Mouse (Mus musculus): Measurements from ENCODE around the gene Tmem253. TPM values are rescaled to one million over a fixed set of nuclear protein-coding genes. Genes with fewer than 3 reads are reported as not detected.
"Not testable (repeated sequence)": the region's sequence is repeated elsewhere in the genome, so short reads cannot be mapped to it uniquely, and the experiment has no call there.

Gene Tmem253
- polyA plus RNA-seq, 1 experiment from 2014 or later: 0.26 TPM

- no peak for ATAC-seq (ENCODE audit: borderline replicate concordance, extremely low read depth, low FRiP score, low TSS enrichment)
- WGBS: 76% methylated on average over 4 of the region's 4 CpGs
Measured at GRCm38 (mm10) chr14:52026342-52026741, 10.9 kb downstream of the Tmem253 start.

GRCm38 (mm10) chr14:52035926-52036325 lies 20.5 kb downstream of the Tmem253 start:
- no peak for ATAC-seq (ENCODE audit: borderline replicate concordance, extremely low read depth, low FRiP score, low TSS enrichment)
- Histone ChIP-seq H3K9me3 (no peaks in the 10 kb centered on the region), H3K4me2 (no peak overlapping the region), H3K4me1 (no peaks in the 10 kb centered on the region), H3K4me3 (no peak overlapping the region), H3K27me3 (no peaks in the 10 kb centered on the region), H3K36me3 (no peaks in the 10 kb centered on the region), H3K9ac (no peak overlapping the region), H3K27ac (no peak overlapping the region)
- WGBS: 52% methylated on average over 6 of the region's 6 CpGs

More at GRCm38 (mm10) chr14:52026342-52026741, 10.9 kb downstream of the Tmem253 start:
- no peak overlapping the region for H3K4me3 ChIP-seq
- H3K27me3 ChIP-seq: no peaks in the 10 kb centered on the region
- H3K36me3 ChIP-seq: no peaks in the 10 kb centered on the region
- H3K9ac ChIP-seq: no peak overlapping the region
- H3K9me3 ChIP-seq: no peaks in the 10 kb centered on the region
- H3K27ac ChIP-seq: no peak overlapping the region
- H3K4me1 ChIP-seq: peaks cover 17% of the 10 kb centered on the region
- no peak overlapping the region for H3K4me2 ChIP-seq

GRCm38 (mm10) chr14:52039332-52039731 lies 23.9 kb downstream of the Tmem253 start:
- H3K9me3 ChIP-seq: no peaks in the 10 kb centered on the region
- no peak overlapping the region for H3K4me2 ChIP-seq
- ATAC-seq (ENCODE audit: borderline replicate concordance, extremely low read depth, low FRiP score, low TSS enrichment): no peak
- H3K27ac ChIP-seq: no peak overlapping the region
- H3K4me1 ChIP-seq: no peaks in the 10 kb centered on the region
- no peaks in the 10 kb centered on the region for H3K36me3 ChIP-seq
- H3K4me3 ChIP-seq: no peak overlapping the region
- no peak overlapping the region for H3K9ac ChIP-seq
- no peaks in the 10 kb centered on the region for H3K27me3 ChIP-seq
- WGBS: 71% methylated on average over 5 of the region's 5 CpGs

GRCm38 (mm10) chr14:52042359-52042758 lies 26.9 kb downstream of the Tmem253 start, which contains the start of gene Olfr221:
Olfr221 (minus strand) TSS chr14:52042459.
- 41% methylated on average over 3 of the region's 3 CpGs for WGBS

GRCm38 (mm10) chr14:52043446-52043845 lies 28.0 kb downstream of the Tmem253 start:
- ATAC-seq (ENCODE audit: borderline replicate concordance, extremely low read depth, low FRiP score, low TSS enrichment): no peak
- no peak overlapping the region for H3K27ac ChIP-seq
- 0 out of 2 replicates have a peak, but pooled peaks cover 3% of the 10 kb centered on the region for H3K4me1 ChIP-seq
- H3K36me3 ChIP-seq: no peaks in the 10 kb centered on the region
- no peak overlapping the region for H3K9ac ChIP-seq
- WGBS: 65% methylated on average over 6 of the region's 6 CpGs
- H3K27me3 ChIP-seq: no peaks in the 10 kb centered on the region
- H3K4me3 ChIP-seq: no peak overlapping the region
- no peak overlapping the region for H3K4me2 ChIP-seq
- H3K9me3 ChIP-seq: no peaks in the 10 kb centered on the region

More at GRCm38 (mm10) chr14:52042359-52042758, 26.9 kb downstream of the Tmem253 start, which contains the start of gene Olfr221:
- H3K36me3 ChIP-seq; H3K9me3 ChIP-seq; H3K27me3 ChIP-seq; H3K4me3 ChIP-seq; H3K4me2 ChIP-seq; H3K4me1 ChIP-seq; ATAC-seq (ENCODE audit: borderline replicate concordance, extremely low read depth, low FRiP score, low TSS enrichment); H3K27ac ChIP-seq; H3K9ac ChIP-seq: not testable (repeated sequence)

- Histone ChIP-seq H3K4me1 (0 out of 2 replicates have a peak, but pooled peaks cover 3% of the 10 kb centered on the region), H3K27me3 (no peaks in the 10 kb centered on the region), H3K4me2 (0 out of 2 replicates have a peak overlapping the region, but pooled peaks have one; percentile 9), H3K9me3 (no peaks in the 10 kb centered on the region), H3K27ac (no peak overlapping the region), H3K4me3 (no peak overlapping the region), H3K9ac (no peak overlapping the region), H3K36me3 (no peaks in the 10 kb centered on the region)
- WGBS: 5% methylated on average over 8 of the region's 8 CpGs
- peak; percentile 52; the same call in 1 of the 2 replicates for ATAC-seq (ENCODE audit: borderline replicate concordance, extremely low read depth, low FRiP score, low TSS enrichment)
Measured at GRCm38 (mm10) chr14:52044901-52045678, 29.6 kb downstream of the Tmem253 start.

GRCm38 (mm10) chr14:52045966-52046565 lies 30.6 kb downstream of the Tmem253 start:
- ATAC-seq (ENCODE audit: borderline replicate concordance, extremely low read depth, low FRiP score, low TSS enrichment): no peak
- WGBS: 76% methylated on average over 9 of the region's 9 CpGs
- Histone ChIP-seq H3K27me3 (no peaks in the 10 kb centered on the region), H3K4me3 (no peak overlapping the region), H3K9ac (no peak overlapping the region), H3K27ac (no peak overlapping the region), H3K4me1 (0 out of 2 replicates have a peak, but pooled peaks cover 3% of the 10 kb centered on the region), H3K36me3 (no peaks in the 10 kb centered on the region), H3K9me3 (no peaks in the 10 kb centered on the region), H3K4me2 (no peak overlapping the region)

- H3K27me3 ChIP-seq; ATAC-seq (ENCODE audit: borderline replicate concordance, extremely low read depth, low FRiP score, low TSS enrichment); H3K9me3 ChIP-seq; H3K4me3 ChIP-seq; H3K9ac ChIP-seq; H3K4me2 ChIP-seq; H3K4me1 ChIP-seq; H3K27ac ChIP-seq; H3K36me3 ChIP-seq: not testable (repeated sequence)
- 87% methylated on average over 3 of the region's 3 CpGs for WGBS
Measured at GRCm38 (mm10) chr14:52052720-52053119, 37.3 kb downstream of the Tmem253 start.

GRCm38 (mm10) chr14:52059982-52060381 lies 44.5 kb downstream of the Tmem253 start:
- no peak overlapping the region for H3K9ac ChIP-seq
- H3K9me3 ChIP-seq: no peaks in the 10 kb centered on the region
- no peak overlapping the region for H3K4me2 ChIP-seq
- no peak overlapping the region for H3K4me3 ChIP-seq
- no peaks in the 10 kb centered on the region for H3K4me1 ChIP-seq
- no peak overlapping the region for H3K27ac ChIP-seq
- ATAC-seq (ENCODE audit: borderline replicate concordance, extremely low read depth, low FRiP score, low TSS enrichment): no peak
- no peaks in the 10 kb centered on the region for H3K27me3 ChIP-seq
- WGBS: 53% methylated on average over 4 of the region's 4 CpGs
- H3K36me3 ChIP-seq: no peaks in the 10 kb centered on the region

GRCm38 (mm10) chr14:52060800-52061199 lies 45.3 kb downstream of the Tmem253 start:
- Histone ChIP-seq H3K4me1 (no peaks in the 10 kb centered on the region), H3K27me3 (no peaks in the 10 kb centered on the region), H3K27ac (no peak overlapping the region), H3K9ac (no peak overlapping the region), H3K4me2 (no peak overlapping the region), H3K4me3 (no peak overlapping the region), H3K36me3 (no peaks in the 10 kb centered on the region), H3K9me3 (no peaks in the 10 kb centered on the region)
- ATAC-seq (ENCODE audit: borderline replicate concordance, extremely low read depth, low FRiP score, low TSS enrichment): no peak
- 68% methylated on average over 1 of the region's 1 CpGs for WGBS

- H3K9me3 ChIP-seq: no peaks in the 10 kb centered on the region
- no peak overlapping the region for H3K9ac ChIP-seq
- H3K36me3 ChIP-seq: no peaks in the 10 kb centered on the region
- H3K27ac ChIP-seq: no peak overlapping the region
- no peaks in the 10 kb centered on the region for H3K4me1 ChIP-seq
- H3K4me3 ChIP-seq: no peak overlapping the region
- H3K4me2 ChIP-seq: no peak overlapping the region
- no peak for ATAC-seq (ENCODE audit: borderline replicate concordance, extremely low read depth, low FRiP score, low TSS enrichment)
- 78% methylated on average over 8 of the region's 8 CpGs for WGBS
- no peaks in the 10 kb centered on the region for H3K27me3 ChIP-seq
Measured at GRCm38 (mm10) chr14:52061798-52062197, 46.3 kb downstream of the Tmem253 start.

GRCm38 (mm10) chr14:52066135-52066534 lies 50.7 kb downstream of the Tmem253 start:
- ATAC-seq (ENCODE audit: borderline replicate concordance, extremely low read depth, low FRiP score, low TSS enrichment): no peak
- H3K9ac ChIP-seq: no peak overlapping the region
- WGBS: 55% methylated on average over 4 of the region's 4 CpGs

More at GRCm38 (mm10) chr14:52066135-52066534, 50.7 kb downstream of the Tmem253 start:
- Histone ChIP-seq H3K27ac (no peak overlapping the region), H3K27me3 (no peaks in the 10 kb centered on the region), H3K9me3 (no peaks in the 10 kb centered on the region), H3K4me1 (no peaks in the 10 kb centered on the region), H3K36me3 (peaks cover 2% of the 10 kb centered on the region), H3K4me2 (no peak overlapping the region), H3K4me3 (no peak overlapping the region)
